Mouse (Mus musculus): ENCODE data around the gene Lrfn3.

DNA sequence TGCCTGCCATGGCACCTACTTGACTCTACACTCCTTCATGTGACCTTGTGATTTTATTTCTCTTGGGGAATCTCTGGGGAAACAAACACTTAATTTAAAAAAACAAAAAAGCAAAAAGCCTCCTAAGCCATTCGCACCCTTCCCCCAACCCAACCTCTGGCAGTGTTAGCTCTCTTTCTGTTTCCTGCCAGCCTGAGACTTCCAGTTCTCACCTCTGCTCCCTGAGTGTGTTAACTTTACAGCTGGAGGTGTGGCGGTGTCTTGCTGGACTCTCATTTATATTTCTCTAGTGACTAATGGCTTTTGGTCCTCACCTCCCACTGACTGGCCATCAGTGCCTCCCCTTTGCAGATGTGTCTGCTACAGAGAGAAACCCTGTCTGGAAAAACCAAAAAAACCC lies 47.2 kb upstream of the Lrfn3 start:
- TF ChIP-seq CTCF (IDR thresholded peaks at IDR 0.05; ENCODE audit: low read depth) (no peak), EP300 (IDR thresholded peaks at IDR 0.05; ENCODE audit: low read depth) (no peak)

Measured in liver, embryonic 14.5 days (tissue).